Mouse (Mus musculus) bone marrow macrophage, adult 2 months (primary cell): Measurements from ENCODE around the gene Parn.

ENCODE experiments used
- CTCF ChIP-seq: IDR thresholded peaks from 2 replicates; pipeline ENCODE4 v1.5.1; 2012; ENCODE audit warnings: low read depth, mild to moderate bottlenecking, low read length, moderate library complexity
- POLR2A ChIP-seq: IDR thresholded peaks from 2 replicates; pipeline ENCODE4 v1.6.1; 2012; ENCODE audit warnings: mild to moderate bottlenecking, low read depth, low read length, borderline replicate concordance

DNA sequence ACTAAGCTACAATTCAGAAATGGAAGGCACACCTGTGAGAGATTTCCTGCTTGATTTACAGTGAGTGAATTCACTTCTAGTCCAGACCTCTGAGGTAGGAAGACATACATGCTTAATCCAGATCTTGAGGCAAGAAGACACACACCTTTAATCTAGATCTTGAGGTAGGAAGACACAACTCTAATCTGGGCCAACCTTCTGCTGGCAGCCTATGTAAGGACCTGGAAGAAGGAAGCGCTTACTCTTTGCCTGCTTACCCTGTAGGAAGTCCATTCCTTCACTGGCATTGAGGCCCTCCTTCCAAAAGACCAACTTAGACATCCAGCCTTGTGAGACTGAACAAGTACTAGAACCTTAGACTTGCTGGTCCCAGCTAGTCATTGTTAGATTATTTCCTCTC lies 1.3 kb upstream of the Parn start:
- TF ChIP-seq CTCF = no peak
- no peak for TF ChIP-seq POLR2A
